Mouse (Mus musculus) forebrain, embryonic 12.5 days (tissue): ENCODE data around the gene Rcbtb2. TPM values are rescaled to one million over a fixed set of nuclear protein-coding genes. Genes with fewer than 3 reads are reported as not detected.

Source experiments
- ATAC-seq: fragments of 200-750 bp; cut with Nextera tagmentation; 2 replicates; pipeline ENCODE4 v1.8.0; 2017; ENCODE audit warnings: moderate TSS enrichment; ENCODE audit not compliant: low FRiP score
- H3K27ac ChIP-seq: fragments of 300-500 bp; sonication (generic); 2 replicates; pipeline ENCODE4 v1.5.1; 2016; ENCODE audit warnings: mild to moderate bottlenecking
- H3K27me3 ChIP-seq: fragments of 300-500 bp; sonication (generic); 2 replicates; pipeline ENCODE4 v1.6.1; 2016; ENCODE audit warnings: mild to moderate bottlenecking
- H3K36me3 ChIP-seq: fragments of 300-500 bp; sonication (generic); replicated peaks from 2 replicates; pipeline ENCODE4 v1.6.1; 2016; ENCODE audit warnings: mild to moderate bottlenecking
- H3K4me1 ChIP-seq: fragments of 300-500 bp; sonication (generic); 2 replicates; pipeline ENCODE4 v1.6.1; 2016
- H3K4me2 ChIP-seq: fragments of 300-500 bp; sonication (generic); 2 replicates; pipeline ENCODE4 v1.6.1; 2016; ENCODE audit warnings: mild to moderate bottlenecking, moderate library complexity
- H3K4me3 ChIP-seq: fragments of 300-500 bp; sonication (generic); replicated peaks from 2 replicates; pipeline ENCODE4 v1.5.1; 2016; ENCODE audit warnings: mild to moderate bottlenecking
- H3K9ac ChIP-seq: fragments of 300-500 bp; sonication (generic); 2 replicates; pipeline ENCODE4 v1.6.1; 2016; ENCODE audit warnings: mild to moderate bottlenecking
- H3K9me3 ChIP-seq: fragments of 300-500 bp; sonication (generic); 2 replicates; pipeline ENCODE4 v1.6.1; 2016
- WGBS: fragments of 180-500 bp; shearing (Covaris S2); methylation state at CpG from one replicate; pipeline ENCODE4 v1.1.7; 2016; 5-methylcytosine and 5-hydroxymethylcytosine counted together
- polyA plus RNA-seq: library from polyadenylated mRNA; unstranded; fragments of >200 nt; fragmentation: Nextera tagmentation; extraction: Ambion mirVana; gene quantifications from 2 replicates; pipeline ENCODE4 v1.2.1, GENCODE M21; 2016

The Rcbtb2 gene
- polyA plus RNA-seq, 1 experiment from 2014 or later, result 136 TPM

DNA sequence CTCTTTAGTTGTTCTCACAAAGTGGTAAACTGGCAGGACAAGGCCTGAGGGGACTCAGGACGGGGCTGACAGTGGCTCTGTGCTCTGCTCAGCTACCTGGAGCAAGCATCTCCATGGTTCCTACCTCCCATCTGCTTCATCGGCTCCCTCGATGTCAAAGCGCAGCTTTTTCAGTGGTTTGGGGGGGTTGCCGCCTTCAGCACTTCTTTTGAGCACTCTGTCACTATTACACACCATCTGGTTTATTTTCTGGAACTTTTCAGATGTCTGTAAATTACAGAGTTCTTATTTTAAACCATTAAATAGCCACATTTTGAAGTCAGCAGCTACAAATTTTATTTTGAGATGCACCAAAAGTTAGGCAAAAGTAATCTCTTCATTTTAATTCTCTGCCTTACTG lies 76.2 kb downstream of the Rcbtb2 start:
- Histone ChIP-seq H3K4me3 (no peak overlapping the region), H3K4me1 (no peaks in the 10 kb centered on the region)

DNA sequence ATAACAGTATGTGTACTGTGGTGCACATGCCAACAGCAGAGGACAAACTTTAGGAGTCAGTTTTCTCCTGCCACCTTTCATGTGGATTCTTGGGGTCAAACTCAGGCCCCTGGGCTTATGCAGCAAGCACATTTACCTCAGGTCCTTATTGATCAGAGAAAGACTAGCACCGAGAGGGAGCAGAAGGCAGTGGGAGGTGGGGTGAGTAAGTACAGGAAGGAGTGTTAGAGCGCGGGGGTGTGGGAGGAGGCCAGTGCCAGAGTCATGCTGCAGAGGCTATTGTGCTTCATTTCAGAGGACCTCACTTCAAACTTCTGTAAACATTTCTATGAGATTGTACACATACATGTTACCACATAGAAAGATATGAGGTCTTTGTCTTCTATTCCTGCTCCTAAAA lies 78.6 kb downstream of the Rcbtb2 start:
- Histone ChIP-seq H3K4me1 (no peaks in the 10 kb centered on the region), H3K9me3 (no peaks in the 10 kb centered on the region), H3K27ac (no peak overlapping the region), H3K9ac (no peak overlapping the region), H3K27me3 (no peaks in the 10 kb centered on the region), H3K4me3 (no peak overlapping the region), H3K36me3 (peaks cover 22% of the 10 kb centered on the region), H3K4me2 (no peak overlapping the region)
- 74% methylated on average over 3 of the region's 3 CpGs for WGBS
- no peak for ATAC-seq

More for the DNA sequence above, 76.2 kb downstream of the Rcbtb2 start:
- WGBS, result 61% methylated on average over 5 of the region's 5 CpGs
- Histone ChIP-seq H3K9me3 (no peaks in the 10 kb centered on the region), H3K27me3 (no peaks in the 10 kb centered on the region), H3K9ac (no peak overlapping the region), H3K4me2 (no peak overlapping the region), H3K27ac (no peak overlapping the region), H3K36me3 (peaks cover 25% of the 10 kb centered on the region)
- no peak for ATAC-seq

DNA sequence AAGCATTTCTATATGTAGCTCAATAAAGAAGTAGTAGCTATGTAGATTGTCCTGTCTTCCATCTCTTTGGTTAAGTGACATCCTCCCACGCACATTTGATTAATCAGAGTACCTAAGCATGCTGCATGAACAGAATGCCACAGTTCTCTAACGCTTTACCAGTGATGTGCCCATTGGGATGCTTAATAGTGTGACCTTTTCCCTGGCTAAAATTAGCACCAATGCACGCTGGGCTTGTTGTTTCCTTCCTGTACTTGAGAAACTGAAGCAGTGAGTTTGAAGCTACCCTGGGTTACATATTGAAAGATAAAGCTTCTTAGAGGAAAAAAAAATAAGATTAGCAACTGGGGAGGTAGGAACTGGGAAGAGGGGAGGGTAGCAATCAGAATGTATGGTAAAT lies 81.2 kb downstream of the Rcbtb2 start:
- no peak for ATAC-seq
- Histone ChIP-seq H3K27ac (no peak overlapping the region), H3K27me3 (no peaks in the 10 kb centered on the region), H3K4me2 (no peak overlapping the region), H3K9me3 (no peaks in the 10 kb centered on the region), H3K4me3 (no peak overlapping the region), H3K36me3 (peaks cover 5% of the 10 kb centered on the region; the same call in 1 of the 2 replicates), H3K4me1 (no peaks in the 10 kb centered on the region), H3K9ac (no peak overlapping the region)
- 90% methylated on average over 3 of the region's 3 CpGs for WGBS

DNA sequence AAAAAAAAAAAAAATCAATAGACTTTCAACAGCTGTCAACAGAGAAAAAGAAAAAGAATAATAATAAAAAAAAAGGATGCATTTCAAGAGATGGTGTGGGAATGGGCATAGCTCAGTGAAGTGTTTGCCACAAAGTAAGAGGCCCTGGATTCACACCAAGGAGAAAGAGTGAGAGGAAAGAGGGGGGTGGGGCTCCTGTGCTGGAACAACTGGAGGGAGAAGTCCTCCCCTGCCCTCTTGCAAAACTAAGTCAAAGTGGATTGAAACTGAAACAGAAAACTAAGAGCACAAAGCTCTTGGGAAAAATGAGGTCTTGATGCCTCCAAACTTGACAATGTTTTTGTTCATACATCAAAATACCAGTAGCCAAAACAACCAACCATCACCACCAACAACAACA lies 86.4 kb downstream of the Rcbtb2 start:
- Histone ChIP-seq H3K9ac (no peak overlapping the region), H3K4me3 (no peak overlapping the region), H3K4me1 (no peaks in the 10 kb centered on the region), H3K9me3 (no peaks in the 10 kb centered on the region), H3K36me3 (peaks cover 18% of the 10 kb centered on the region; the same call in 1 of the 2 replicates), H3K4me2 (no peak overlapping the region), H3K27ac (no peak overlapping the region), H3K27me3 (no peaks in the 10 kb centered on the region)
- no peak for ATAC-seq

DNA sequence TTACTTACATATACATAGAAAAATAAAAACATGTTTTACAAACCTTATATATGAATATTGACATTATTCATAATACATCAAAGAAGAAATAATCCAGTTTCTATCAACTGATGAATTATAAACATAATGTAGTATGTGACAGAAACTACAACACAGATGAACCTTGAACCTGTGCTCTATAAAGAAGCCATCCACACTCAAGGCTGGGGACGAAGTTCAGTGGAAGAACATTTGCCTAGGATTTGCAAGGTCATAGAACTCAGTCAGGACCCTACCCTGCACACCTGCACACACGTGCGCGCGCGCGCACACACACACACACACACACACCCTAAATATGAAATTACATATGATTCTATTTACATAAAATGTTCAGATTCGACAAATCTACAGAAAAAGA lies 87.4 kb downstream of the Rcbtb2 start:
- Histone ChIP-seq H3K27ac (no peak overlapping the region), H3K4me1 (no peaks in the 10 kb centered on the region), H3K9me3 (no peaks in the 10 kb centered on the region), H3K9ac (no peak overlapping the region), H3K27me3 (no peaks in the 10 kb centered on the region), H3K36me3 (peaks cover 23% of the 10 kb centered on the region), H3K4me2 (no peak overlapping the region), H3K4me3 (no peak overlapping the region)
- ATAC-seq, result no peak
- WGBS, result 93% methylated on average over 8 of the region's 8 CpGs

DNA sequence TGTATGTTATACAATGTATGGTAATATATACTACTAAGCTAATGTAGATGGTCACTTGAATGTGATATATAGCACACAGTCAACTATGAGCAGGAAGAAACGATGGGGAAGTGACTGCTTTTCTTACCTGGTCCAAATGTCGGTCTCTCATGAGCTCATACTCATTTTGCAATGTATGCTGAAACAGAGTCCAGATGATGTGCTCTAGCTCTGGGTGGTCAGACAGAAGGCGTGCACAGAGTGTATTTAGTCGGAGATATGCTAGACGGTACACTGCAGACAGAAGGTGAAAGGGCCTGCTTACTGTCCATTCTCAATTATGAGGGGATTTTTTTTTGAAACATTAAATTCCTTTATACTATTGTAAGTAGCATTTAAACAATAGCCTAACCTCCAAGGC lies 88.6 kb downstream of the Rcbtb2 start:
- Histone ChIP-seq H3K27ac (no peak overlapping the region), H3K4me1 (no peaks in the 10 kb centered on the region), H3K4me3 (no peak overlapping the region), H3K27me3 (no peaks in the 10 kb centered on the region), H3K9me3 (no peaks in the 10 kb centered on the region), H3K36me3 (peaks cover 32% of the 10 kb centered on the region), H3K9ac (no peak overlapping the region), H3K4me2 (no peak overlapping the region)
- WGBS, result 95% methylated on average over 5 of the region's 5 CpGs
- ATAC-seq, result no peak

DNA sequence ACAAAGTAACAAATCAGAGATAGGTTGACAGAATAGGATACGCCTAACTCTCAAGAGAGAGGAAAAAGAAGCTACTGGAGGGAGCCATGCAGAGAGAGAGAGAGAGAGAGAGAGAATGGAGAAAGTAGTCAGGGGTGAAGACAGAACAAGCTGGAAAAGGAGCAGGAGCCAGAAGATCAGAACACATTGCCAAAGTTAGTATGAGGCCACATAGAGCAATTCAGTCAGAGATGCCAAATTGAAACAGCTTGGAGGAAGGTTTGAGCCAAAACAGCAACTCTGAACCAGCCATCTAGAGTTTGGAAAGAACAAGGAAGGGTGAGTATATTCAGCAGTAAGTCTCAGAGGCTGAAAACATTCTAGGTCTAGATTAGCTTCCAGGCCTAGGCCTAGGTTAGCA lies 94.2 kb downstream of the Rcbtb2 start:
- H3K27me3 ChIP-seq, result no peaks in the 10 kb centered on the region
- peaks cover 27% of the 10 kb centered on the region for H3K36me3 ChIP-seq
- no peaks in the 10 kb centered on the region for H3K9me3 ChIP-seq
- no peak for ATAC-seq
- no peak overlapping the region for H3K4me2 ChIP-seq
- H3K9ac ChIP-seq, result no peak overlapping the region
- H3K4me1 ChIP-seq, result peaks cover 7% of the 10 kb centered on the region
- H3K27ac ChIP-seq, result no peak overlapping the region
- 94% methylated on average over 1 of the region's 1 CpGs for WGBS
- no peak overlapping the region for H3K4me3 ChIP-seq

DNA sequence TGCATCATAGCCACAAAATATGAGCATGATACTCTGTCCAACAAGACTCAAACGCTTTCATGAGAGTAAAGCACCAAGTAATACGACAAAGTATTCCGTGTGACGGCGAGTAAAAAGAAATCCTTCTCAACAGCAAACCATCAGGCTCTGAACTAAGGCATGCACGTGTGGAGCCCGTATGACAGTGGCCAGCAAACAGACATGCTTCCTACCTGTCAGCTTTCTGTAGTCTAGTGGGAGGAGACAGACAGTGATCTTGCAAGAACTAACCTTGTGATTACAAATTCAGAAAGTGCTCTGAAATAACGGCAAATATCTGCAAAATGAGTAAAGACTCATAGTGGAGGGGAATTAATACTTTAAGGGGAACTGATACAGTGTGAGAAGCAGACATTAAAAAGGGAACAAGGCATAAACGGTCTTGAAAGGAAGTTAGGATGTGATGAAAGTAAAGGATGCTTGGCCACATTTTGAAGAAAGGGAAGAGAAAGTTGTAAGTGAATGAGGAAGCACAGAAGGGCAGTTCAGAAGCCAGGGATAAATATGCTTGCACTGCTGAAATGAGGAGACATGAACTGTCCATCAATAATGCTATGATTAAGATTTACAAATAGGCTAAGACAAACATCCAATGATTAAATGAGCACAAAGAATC lies 99.6 kb downstream of the Rcbtb2 start:
- H3K9ac ChIP-seq, result no peak overlapping the region
- H3K27ac ChIP-seq, result no peak overlapping the region
- WGBS, result 92% methylated on average over 9 of the region's 9 CpGs
- H3K4me1 ChIP-seq, result peaks cover 7% of the 10 kb centered on the region
- no peak overlapping the region for H3K4me3 ChIP-seq
- ATAC-seq, result no peak
- no peaks in the 10 kb centered on the region for H3K27me3 ChIP-seq
- H3K36me3 ChIP-seq, result no peaks in the 10 kb centered on the region
- H3K4me2 ChIP-seq, result no peak overlapping the region
- H3K9me3 ChIP-seq, result no peaks in the 10 kb centered on the region

DNA sequence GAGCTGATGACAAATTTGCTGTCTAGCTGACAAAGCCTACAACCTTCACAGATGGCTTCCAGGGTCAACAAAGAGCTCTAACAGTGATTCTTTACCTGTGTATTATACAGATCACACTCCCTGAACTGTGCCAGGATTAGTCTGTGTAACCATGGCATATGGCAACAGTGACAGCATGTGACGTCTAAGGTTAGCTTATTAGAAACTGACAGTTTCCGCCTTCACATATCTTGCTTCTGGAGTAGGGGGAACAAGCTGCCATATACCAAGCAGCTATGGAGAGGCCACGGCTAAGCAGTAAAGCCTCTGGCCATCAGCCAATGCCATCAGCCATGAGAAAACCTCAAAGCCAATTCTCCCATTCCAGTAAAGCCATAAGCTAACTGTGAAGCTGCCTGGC lies 103.5 kb downstream of the Rcbtb2 start:
- H3K27ac ChIP-seq, result no peak overlapping the region
- H3K36me3 ChIP-seq, result 0 out of 2 replicates have a peak, but pooled peaks cover 5% of the 10 kb centered on the region
- no peak overlapping the region for H3K4me2 ChIP-seq
- H3K27me3 ChIP-seq, result no peaks in the 10 kb centered on the region
- no peak overlapping the region for H3K4me3 ChIP-seq
- 0 out of 2 replicates have a peak, but pooled peaks cover 3% of the 10 kb centered on the region for H3K9me3 ChIP-seq
- H3K9ac ChIP-seq, result no peak overlapping the region
- peaks cover 3% of the 10 kb centered on the region; the same call in 1 of the 2 replicates for H3K4me1 ChIP-seq
- 79% methylated on average over 3 of the region's 3 CpGs for WGBS
- ATAC-seq, result no peak

DNA sequence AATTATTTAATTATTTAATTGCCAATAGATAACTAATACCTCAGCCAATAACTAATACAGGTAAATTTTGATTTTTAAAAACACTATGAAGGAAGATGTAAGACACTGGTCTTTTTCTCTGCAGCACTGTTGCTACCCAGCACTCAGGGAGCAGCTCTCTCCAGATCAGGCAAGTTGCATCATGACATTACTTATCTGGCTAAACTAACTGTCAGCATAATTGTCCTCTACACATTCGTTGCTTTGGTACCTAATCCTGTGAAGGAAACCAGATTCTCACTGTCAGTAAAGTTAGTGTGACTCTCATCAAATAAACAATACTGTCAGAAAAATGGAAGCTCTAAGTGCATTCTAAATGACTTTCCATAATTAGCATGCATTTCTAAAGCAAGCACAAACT lies 104.0 kb downstream of the Rcbtb2 start:
- Histone ChIP-seq H3K9me3 (0 out of 2 replicates have a peak, but pooled peaks cover 3% of the 10 kb centered on the region), H3K36me3 (0 out of 2 replicates have a peak, but pooled peaks cover 5% of the 10 kb centered on the region), H3K4me1 (peaks cover 7% of the 10 kb centered on the region; the same call in 1 of the 2 replicates), H3K4me2 (no peak overlapping the region), H3K9ac (no peak overlapping the region), H3K4me3 (no peak overlapping the region), H3K27ac (no peak overlapping the region), H3K27me3 (no peaks in the 10 kb centered on the region)
- no peak for ATAC-seq
- 29% methylated on average over 1 of the region's 1 CpGs for WGBS

DNA sequence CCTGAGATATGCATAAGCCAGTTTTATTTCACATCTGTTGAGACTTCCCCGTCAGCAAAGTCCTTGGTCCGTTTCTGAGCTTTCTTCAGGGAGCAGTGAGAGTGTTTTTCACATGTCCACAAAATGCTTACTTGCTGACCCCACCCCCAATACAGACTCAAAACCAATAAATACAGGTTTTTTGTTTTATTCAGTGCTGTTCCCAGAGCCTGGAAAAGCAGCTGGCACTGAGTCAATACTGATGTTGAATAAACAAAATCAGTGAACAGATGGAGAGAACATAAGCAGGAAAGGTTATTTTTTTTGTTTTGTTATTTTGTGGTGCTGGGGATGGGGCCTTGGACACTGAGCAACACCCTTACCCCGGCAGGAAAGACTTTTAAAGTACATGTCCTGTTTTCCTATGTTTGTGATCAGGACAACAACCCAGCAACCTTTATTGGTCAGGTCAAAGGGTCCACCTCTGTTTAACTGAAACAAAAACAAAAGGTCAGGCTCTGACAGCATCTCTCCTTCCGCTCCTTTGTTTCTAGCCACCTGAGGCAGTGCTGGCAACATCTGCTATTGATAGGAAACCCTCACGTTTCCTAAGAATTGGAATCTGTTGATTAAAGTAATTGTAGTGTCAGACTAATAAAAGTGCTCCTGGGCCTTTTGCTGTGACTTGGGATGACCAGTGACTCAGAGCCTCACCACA lies 108.6 kb downstream of the Rcbtb2 start:
- H3K4me1 ChIP-seq, result peaks cover 18% of the 10 kb centered on the region
- H3K9me3 ChIP-seq, result 0 out of 2 replicates have a peak, but pooled peaks cover 3% of the 10 kb centered on the region
- no peak for ATAC-seq
- H3K27ac ChIP-seq, result no peak overlapping the region
- no peak overlapping the region for H3K9ac ChIP-seq
- no peak overlapping the region for H3K4me3 ChIP-seq
- no peaks in the 10 kb centered on the region for H3K27me3 ChIP-seq
- 20% methylated on average over 5 of the region's 5 CpGs for WGBS
- H3K36me3 ChIP-seq, result 0 out of 2 replicates have a peak, but pooled peaks cover 5% of the 10 kb centered on the region
- H3K4me2 ChIP-seq, result no peak overlapping the region

DNA sequence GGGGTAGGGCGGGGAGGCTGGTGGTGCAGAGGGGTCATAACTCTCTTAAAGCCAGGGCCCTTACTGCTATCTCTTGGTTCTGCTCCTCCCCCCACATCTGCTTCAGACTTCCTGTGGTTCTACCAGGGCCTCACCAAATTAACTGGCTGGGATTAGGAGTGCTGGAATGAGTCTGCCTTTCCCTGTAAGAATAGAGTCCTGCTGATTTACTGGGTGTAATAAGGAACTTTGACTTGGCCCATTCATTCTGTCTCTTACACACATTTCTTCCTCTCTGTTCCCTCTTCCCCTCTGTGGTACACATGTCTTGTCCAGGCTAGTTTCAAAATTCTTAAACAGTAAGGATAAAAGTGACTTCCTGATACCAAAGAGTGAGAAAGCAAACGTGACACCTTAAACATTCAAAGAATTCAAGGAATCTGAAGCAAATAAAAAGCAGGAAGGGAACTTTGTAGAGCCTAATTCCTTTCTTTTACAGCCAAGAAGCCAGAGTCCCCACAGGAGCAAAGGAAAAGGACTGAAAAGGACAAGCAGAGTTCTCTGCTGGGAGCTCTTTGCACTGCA lies 111.7 kb downstream of the Rcbtb2 start:
- 11% methylated on average over 2 of the region's 2 CpGs for WGBS
- no peak for ATAC-seq
- peaks cover 18% of the 10 kb centered on the region for H3K4me1 ChIP-seq
- H3K36me3 ChIP-seq, result 0 out of 2 replicates have a peak, but pooled peaks cover 5% of the 10 kb centered on the region
- no peak overlapping the region for H3K9ac ChIP-seq
- no peak overlapping the region for H3K4me2 ChIP-seq
- H3K4me3 ChIP-seq, result no peak overlapping the region
- peak overlapping the region; percentile 63 for H3K27ac ChIP-seq
- no peaks in the 10 kb centered on the region for H3K27me3 ChIP-seq
- 0 out of 2 replicates have a peak, but pooled peaks cover 3% of the 10 kb centered on the region for H3K9me3 ChIP-seq
